Mouse (Mus musculus) embryo, embryonic 9.5 days (tissue): ENCODE measurements around the gene Osbpl8.
"Not testable (repeated sequence)": the region's sequence is repeated elsewhere in the genome, so short reads cannot be mapped to it uniquely, and the experiment has no call there.

ENCODE experiments used
- DNase-seq: peaks from one replicate; pipeline ENCODE4 v3.0.0-alpha.2; 2017; ENCODE audit errors: extremely low spot score

Gene Osbpl8

GRCm38 (mm10) chr10:111185574-111186269 lies 21.2 kb downstream of the Osbpl8 start:
- DNase-seq = no peak

- DNase-seq = no peak
Observed at GRCm38 (mm10) chr10:111189022-111189555, 24.5 kb downstream of the Osbpl8 start.

- no peak for DNase-seq
Observed at GRCm38 (mm10) chr10:111190110-111190795, 25.7 kb downstream of the Osbpl8 start.

- no peak for DNase-seq
Observed at GRCm38 (mm10) chr10:111193536-111193935, 29.0 kb downstream of the Osbpl8 start.

GRCm38 (mm10) chr10:111196191-111196590 lies 31.6 kb downstream of the Osbpl8 start:
- no peak for DNase-seq

GRCm38 (mm10) chr10:111198705-111199104 lies 34.2 kb downstream of the Osbpl8 start:
- not testable (repeated sequence) for DNase-seq

GRCm38 (mm10) chr10:111201120-111201519 lies 36.6 kb downstream of the Osbpl8 start:
- no peak for DNase-seq

- DNase-seq = no peak
Observed at GRCm38 (mm10) chr10:111201666-111202065, 37.1 kb downstream of the Osbpl8 start.

- no peak for DNase-seq
Observed at GRCm38 (mm10) chr10:111204089-111204488, 39.5 kb downstream of the Osbpl8 start.

GRCm38 (mm10) chr10:111205421-111205820 lies 40.9 kb downstream of the Osbpl8 start:
- DNase-seq = no peak

GRCm38 (mm10) chr10:111207386-111207785 lies 42.8 kb downstream of the Osbpl8 start:
- DNase-seq = no peak

GRCm38 (mm10) chr10:111214084-111214483 lies 49.5 kb downstream of the Osbpl8 start:
- no peak for DNase-seq

- DNase-seq = no peak
Observed at GRCm38 (mm10) chr10:111214696-111215095, 50.1 kb downstream of the Osbpl8 start.

- DNase-seq = no peak
Observed at GRCm38 (mm10) chr10:111215572-111215971, 51.0 kb downstream of the Osbpl8 start.

GRCm38 (mm10) chr10:111216111-111216510 lies 51.6 kb downstream of the Osbpl8 start:
- DNase-seq = no peak

- DNase-seq = no peak
Observed at GRCm38 (mm10) chr10:111222535-111222934, 58.0 kb downstream of the Osbpl8 start.

GRCm38 (mm10) chr10:111223218-111223830 lies 58.8 kb downstream of the Osbpl8 start:
- peak; percentile 7 for DNase-seq

GRCm38 (mm10) chr10:111224696-111225095 lies 60.1 kb downstream of the Osbpl8 start:
- no peak for DNase-seq

- peak; percentile 87 for DNase-seq
Observed at GRCm38 (mm10) chr10:111226508-111226907, 62.0 kb downstream of the Osbpl8 start.

GRCm38 (mm10) chr10:111232237-111232636 lies 67.7 kb downstream of the Osbpl8 start:
- DNase-seq = not testable (repeated sequence)

GRCm38 (mm10) chr10:111233476-111234130 lies 69.1 kb downstream of the Osbpl8 start:
- no peak for DNase-seq
